Mouse (Mus musculus): ENCODE measurements at regions not wholly inside any gene's neighbourhood (a gene's known extent, or its start where the extent isn't known, plus 50 kb on each side); places are given as distances from the start of the nearest gene placed in this dataset.

- DNase-seq (ENCODE audit: low spot score), result no peak
Measured at GRCm38 (mm10) chr2:169351547-169351946, 236.0 kb downstream of the Gm11011 start.

DNA sequence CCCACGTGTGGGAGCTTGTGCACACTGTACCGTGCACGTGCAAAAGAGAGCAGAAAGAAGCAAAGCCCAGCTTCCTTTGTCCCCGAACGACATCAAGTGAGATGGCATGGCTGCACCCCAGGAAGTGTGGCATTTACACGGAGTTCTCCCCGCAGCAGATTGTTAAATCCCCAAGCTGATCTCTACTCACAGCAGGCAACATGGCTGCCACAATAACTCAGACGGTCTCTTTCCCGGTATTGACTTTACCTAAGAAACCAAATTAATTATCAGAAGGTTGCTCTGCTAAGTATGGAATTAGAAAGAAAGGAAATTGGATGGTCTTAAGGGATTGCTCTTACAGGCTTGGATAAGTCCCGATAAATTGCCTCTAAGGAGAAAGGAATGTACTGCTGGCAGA lies 241.4 kb downstream of the Gm11011 start:
- DNase-seq (ENCODE audit: low spot score), result no peak

GRCm38 (mm10) chr2:169319521-169319920 lies 268.0 kb downstream of the Gm11011 start:
- DNase-seq (ENCODE audit: low spot score), result no peak

GRCm38 (mm10) chr2:169314396-169314930 lies 273.1 kb downstream of the Gm11011 start:
- no peak for DNase-seq (ENCODE audit: low spot score)

- DNase-seq (ENCODE audit: low spot score), result no peak
Measured at GRCm38 (mm10) chr2:169311821-169312220, 275.7 kb downstream of the Gm11011 start.

DNA sequence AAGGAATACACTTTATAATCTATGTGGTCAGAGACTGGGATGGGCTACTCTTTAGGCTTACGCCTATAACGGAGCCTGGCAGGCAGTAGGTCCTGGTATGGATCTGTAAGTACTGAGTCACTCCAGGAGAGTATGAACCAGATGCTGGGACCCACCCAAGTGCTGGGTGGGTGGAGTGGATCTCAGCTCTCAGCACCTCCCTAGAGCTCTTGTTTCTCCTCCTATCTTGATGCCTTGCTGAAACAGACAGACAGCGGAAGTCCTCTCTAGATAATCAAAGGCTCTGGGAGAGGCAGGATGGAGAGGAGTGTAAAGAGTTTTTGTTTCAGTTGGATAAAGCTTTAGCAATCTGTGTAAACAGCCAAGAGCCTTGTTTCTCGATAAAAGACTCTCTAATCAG lies 276.2 kb downstream of the Gm11011 start:
- DNase-seq (ENCODE audit: low spot score), result no peak

DNA sequence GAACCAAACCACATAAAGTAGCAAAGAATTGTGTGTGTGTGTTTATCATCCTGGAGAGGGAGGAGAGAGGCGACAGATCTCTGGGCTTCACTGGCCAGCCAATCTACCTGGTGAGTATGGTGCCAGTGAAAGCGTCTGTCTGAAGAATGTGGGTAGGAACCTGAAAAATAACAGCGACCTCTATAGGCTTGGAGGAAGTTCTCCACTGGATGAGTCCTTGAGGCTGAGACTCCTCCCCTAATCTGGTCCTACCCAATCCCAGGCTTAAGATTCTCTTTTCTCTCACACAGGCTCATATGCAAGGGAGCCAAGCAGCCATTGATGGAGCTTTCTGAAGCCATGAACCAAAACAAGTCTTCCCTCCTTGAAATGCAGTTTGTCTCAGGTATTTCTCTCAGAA lies 283.2 kb downstream of the Gm11011 start:
- DNase-seq (ENCODE audit: low spot score), result peak; percentile 23

DNA sequence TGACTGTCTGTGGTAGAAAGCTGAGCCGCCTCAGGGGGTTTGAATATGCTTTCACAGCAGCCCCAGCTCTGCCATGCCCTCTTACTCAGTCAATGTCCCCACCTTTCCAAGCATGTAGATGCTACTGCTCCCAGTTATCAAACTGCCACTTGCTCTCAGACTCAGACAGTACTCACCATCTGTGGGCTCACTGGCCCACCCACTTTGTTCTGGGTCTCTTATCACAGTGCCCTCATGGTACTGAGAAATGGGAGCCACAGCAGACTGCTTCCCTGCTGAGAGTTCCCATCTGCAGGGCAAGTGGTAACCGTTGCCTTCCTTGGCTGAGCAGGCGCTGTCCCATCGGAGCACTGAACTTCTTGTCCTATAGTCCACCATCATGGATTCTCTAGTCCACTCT lies 286.6 kb downstream of the Gm11011 start:
- DNase-seq (ENCODE audit: low spot score), result no peak

DNA sequence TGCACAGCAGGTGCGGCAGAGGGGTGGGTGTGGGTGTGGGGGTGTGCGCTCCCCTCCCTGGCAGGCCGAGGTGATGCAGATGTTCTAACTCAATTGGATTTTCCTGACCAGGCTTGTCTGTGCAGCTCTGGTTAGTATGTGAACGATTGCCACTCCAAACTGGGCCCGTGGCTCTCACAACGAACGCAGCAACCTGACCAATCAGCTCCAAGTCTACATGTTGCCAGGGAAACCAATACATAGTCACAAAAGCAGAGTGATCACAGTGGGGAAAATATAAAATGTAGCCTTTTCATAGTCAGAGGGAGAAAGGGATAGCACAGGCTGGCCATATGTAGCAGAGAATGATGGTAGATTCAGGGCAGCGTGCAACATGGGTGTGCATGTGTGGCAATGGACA lies 287.1 kb downstream of the Gm11011 start:
- DNase-seq (ENCODE audit: low spot score), result no peak

- DNase-seq (ENCODE audit: low spot score), result peak; percentile 10
Measured at GRCm38 (mm10) chr2:169297841-169298627, 289.5 kb downstream of the Gm11011 start.

- DNase-seq (ENCODE audit: low spot score), result no peak
Measured at GRCm38 (mm10) chr2:169297226-169297625, 290.3 kb downstream of the Gm11011 start.

DNA sequence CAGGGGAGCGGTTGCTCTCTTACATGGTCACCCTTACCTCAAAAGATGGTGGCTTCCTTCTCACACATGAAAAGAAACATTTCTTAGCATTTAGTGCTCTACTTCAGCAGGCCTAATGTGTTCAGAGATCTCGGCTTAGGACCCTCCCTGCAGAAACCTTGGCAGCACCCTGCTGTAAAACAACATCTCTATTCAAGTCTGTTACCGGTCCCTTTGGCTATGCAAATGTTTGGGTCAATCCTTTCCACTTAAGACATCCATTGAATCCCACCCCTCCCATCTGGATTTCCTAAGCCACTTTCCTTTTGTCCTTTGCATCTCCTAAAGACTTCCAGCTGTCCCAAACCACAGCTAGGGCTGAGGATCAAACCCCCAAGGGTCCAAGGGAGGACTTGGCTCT lies 294.2 kb downstream of the Gm11011 start:
- DNase-seq (ENCODE audit: low spot score), result no peak

DNA sequence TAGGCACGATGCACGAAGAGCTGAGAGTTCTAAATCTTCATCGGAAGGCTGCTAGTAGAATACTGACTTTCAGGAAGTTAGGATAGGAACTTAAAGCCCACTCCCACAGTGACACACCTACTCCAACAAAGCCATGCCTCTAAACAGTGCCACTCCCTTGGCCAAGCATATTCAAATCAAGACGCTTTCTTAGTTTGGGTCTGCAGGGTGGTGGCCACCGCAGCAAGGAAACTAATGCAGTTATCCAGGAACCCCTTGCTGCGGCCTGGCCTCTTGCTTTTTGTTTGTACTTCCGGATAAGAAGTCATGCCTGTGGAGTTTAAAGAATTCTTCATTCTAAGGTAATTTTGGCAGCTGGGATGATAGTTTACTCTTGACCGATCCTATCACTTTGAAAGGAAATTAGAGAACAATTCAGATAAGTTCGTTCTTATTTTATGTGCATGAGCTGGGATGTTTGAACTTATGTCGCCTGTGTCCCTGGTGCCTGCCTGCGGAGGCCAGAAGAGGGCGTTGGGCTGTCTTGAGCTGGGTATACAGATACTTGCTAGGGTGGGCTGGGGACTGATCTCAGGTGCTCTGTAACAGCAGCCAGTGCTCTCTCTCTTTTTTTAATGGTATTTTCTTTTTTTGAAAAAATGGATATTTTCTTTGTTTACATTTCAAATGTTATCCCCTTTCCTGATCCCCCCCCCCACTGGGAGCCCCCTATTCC lies 298.5 kb downstream of the Gm11011 start:
- no peak for DNase-seq (ENCODE audit: low spot score)

GRCm38 (mm10) chr2:169286701-169287100 lies 300.8 kb downstream of the Gm11011 start:
- no peak for DNase-seq (ENCODE audit: low spot score)

DNA sequence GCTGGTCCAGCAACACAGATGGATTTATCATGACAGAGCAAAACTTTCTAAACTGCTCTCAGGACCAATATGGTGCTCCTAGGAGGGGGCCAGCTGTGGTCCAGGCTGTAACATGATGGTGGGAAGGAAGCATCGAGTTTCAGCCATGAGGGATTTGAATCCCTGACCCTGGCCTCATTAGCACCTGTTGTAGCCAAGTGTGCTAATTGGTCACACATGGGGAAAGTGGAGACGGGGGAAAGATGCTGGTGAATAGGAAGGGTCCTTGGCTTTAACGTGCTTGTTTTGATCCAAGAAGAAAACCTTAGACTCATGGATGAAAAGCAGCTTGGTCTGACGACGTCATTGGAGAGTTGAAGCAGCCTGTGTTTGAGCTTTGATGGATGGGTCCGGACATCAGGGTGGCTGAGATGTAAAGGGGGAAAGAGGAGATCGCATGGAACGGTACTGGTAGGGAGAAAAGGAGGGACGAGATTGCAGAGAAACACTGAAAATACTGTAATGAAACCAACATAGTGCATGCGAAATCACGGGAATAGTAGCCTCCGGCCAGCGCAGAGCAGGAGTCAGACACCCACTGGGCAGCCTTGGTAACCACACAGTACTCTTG lies 304.9 kb downstream of the Gm11011 start:
- DNase-seq (ENCODE audit: low spot score), result no peak

GRCm38 (mm10) chr2:169275371-169275770 lies 312.2 kb downstream of the Gm11011 start:
- no peak for DNase-seq (ENCODE audit: low spot score)

DNA sequence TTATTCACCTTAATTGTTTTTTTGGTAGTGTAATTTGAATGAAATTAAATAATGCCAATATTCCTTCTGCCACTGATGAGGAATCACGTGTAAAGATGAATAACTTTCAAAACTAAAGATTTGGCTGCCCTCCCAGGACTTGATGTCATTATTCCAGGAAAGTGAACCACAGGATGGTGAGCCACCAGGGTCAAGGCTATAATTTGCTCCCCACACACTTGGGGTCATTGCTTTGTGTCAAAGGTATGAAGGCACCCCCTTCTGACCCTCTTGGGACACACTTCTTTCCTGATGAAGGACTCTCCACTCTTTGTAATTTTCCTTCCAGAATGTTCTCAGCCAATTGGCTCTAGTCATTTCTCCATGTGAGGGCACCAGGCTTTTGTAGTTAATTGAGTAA lies 313.4 kb downstream of the Gm11011 start:
- no peak for DNase-seq (ENCODE audit: low spot score)

- no peak for DNase-seq (ENCODE audit: low spot score)
Measured at GRCm38 (mm10) chr2:169272622-169273021, 314.9 kb downstream of the Gm11011 start.

DNA sequence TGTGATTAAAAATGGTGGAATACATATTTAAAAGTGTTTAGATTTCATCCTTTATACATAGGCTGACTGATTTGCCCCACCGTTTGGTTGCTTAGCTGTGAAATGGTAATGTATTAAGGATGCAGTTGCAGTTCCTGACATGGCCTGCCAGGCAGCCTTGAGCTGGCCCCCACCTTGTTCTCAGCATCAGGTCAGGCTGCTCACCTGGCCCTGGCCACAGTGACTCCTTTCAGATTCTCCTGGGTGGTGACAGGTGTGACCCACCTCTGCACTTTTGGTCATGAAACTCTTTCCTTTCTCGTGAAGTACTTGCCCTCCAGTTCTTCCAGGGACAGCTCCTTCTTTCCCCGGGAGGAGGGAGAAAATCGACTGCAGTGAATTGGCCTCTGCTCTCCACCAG lies 315.5 kb downstream of the Gm11011 start:
- DNase-seq (ENCODE audit: low spot score), result no peak

- DNase-seq (ENCODE audit: low spot score), result no peak
Measured at GRCm38 (mm10) chr2:169260636-169261035, 305.2 kb upstream of the Zfp64 start.

DNA sequence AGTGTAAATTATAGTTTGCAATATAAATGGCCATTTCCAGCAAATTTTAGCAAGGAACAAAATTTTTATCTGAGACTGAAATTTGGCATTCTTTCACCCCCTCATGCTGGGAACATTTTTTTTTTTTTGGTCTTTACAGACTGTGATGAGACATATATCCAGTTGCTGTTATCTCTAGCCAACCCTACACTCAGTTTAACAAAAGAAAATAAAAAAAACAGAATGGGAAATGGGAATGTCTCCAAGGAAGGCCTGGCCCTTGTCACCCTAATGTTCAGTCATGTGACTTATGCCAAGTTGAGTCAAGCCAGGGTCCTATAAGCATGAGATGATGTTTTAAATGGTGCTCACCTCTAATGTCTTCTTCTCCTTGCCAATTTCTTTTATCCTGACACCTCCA lies 289.2 kb upstream of the Zfp64 start:
- DNase-seq (ENCODE audit: low spot score), result no peak

DNA sequence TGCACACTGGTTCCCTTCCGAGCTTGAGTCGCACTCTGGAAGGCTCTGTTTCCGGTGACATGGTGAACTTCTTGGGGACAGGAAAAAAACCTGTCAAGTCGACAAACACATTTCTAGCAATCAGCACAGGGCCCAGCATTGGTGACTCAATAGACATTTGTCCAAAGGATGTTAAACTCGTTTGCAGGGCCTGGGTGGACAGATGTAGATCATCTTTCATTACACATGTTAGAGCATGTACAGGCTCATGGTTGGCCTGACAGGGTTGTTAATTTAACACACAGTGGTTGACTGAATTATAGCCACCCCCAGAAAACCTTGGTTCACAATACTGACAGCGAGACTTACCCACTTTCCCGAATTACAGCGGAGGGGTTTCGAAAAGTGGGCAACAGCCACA lies 288.6 kb upstream of the Zfp64 start:
- no peak for DNase-seq (ENCODE audit: low spot score)

DNA sequence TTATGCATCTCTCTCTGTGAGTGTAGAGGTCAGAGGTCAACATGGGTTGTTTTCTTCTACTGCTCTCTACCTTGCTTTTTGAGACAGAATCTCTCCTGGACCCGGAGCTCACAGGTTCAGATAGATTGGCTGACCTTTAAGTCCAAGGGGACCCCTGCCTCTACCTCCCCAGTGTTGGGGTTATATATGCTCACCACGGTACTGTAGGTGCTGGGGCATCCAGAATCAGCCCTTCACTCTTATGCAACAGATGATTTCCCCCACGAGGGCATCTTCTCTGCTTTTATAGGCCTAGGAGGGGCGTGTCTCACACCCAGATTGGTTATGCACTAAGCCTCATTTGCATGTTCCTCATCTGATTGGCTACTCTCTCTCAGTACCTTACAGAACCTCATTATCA lies 282.5 kb upstream of the Zfp64 start:
- DNase-seq (ENCODE audit: low spot score), result no peak

All from testis, postnatal 14 days (tissue).